Mouse (Mus musculus): ENCODE data around the gene Tcl1b3.
"Not testable (repeated sequence)": the region's sequence is repeated elsewhere in the genome, so short reads cannot be mapped to it uniquely, and the experiment has no call there.

Tcl1b3 gene

GRCm38 (mm10) chr12:105190743-105191142 is at the start of gene Tcl1b3:
Gene Tcl1b3 (plus strand): TSS chr12:105191043.
- DNase-seq: not testable (repeated sequence)

DNA sequence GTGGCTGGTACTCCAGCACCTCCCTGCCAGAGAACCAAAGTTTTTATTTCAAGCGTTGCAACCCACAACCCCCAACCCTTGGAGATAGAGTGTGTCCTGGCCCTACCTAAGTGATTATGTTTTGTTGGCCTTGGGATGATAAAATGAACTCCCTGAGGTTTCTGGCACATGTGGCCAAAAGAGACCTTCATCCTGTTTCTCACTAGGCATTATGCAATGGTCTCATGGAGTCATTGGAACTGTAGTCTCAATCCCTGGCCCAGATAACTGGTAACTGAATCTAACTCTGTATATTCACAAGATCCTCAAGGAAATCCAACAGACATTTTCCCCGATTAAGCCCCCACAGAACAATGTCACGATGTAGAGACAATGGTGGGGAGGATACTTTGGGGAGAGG is 47.7 kb upstream of the Tcl1b3 start:
- DNase-seq: no peak

GRCm38 (mm10) chr12:105144928-105145327 is 45.9 kb upstream of the Tcl1b3 start:
- not testable (repeated sequence) for DNase-seq

DNA sequence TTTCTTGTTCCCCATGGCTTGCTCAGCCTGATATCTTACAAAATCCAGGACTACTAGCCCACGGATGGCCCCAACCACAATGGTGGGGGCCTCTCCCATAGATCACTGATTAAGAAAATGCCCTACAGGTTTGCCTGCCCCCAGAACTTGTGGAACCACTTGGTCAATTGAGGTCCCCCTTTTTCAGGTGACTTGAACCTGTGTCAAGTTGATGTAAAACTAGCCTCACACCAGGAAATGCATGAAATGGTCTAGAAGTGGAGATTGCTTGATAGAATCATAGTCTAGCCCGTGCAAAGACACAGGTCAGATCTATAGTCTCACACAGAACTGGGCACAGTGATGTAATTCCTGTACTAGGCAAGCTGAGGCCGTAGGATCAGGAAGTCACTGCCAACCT is 45.1 kb upstream of the Tcl1b3 start, which contains the start of gene Tcl1b2:
Tcl1b2 (plus strand) TSS at position 301 of the 400 bp plus-strand sequence.
- no peak for DNase-seq

DNA sequence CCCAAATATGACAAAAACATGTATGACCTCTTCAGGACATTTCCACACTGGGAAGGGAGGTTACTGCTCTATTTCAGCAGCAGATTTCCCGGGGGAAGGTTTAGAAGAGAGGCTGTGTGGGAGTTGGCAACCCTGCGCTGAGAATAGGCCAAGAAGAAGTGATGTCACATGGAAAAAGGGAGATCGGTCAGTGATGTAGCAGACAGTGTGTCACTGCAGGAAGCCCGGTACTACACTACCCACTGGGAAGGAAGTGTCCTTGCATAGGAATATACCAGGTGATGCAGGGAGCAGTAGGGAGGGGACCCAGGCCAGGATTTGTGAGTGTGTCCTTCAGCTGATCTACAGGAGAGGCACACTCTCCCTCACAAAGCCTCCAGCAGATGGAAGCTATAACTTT is 35.6 kb upstream of the Tcl1b3 start:
- not testable (repeated sequence) for DNase-seq

- DNase-seq: no peak
Measured at GRCm38 (mm10) chr12:105158842-105159241, 32.0 kb upstream of the Tcl1b3 start.

DNA sequence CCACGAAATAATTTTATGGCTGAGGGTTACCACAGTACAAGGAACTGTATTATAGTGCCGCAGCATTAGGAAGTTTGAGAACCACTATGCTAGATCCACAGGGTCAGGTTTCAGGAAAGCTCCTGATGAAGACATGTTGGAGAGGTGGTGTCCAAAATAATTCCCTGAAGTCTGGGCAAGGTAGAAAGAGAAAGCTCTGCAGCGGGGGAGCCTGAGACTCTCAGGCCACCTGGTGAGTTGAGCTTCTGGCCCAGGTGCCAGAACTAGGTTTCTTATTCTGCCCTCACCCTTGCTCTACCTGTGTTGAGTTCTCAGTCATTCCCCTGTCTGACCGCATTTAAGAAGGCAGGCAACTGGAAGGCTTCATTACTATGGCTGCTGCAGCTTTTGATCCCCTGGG is 31.5 kb upstream of the Tcl1b3 start, which contains the start of gene Tcl1b1:
Tcl1b1 (plus strand) TSS at position 301 of the 400 bp plus-strand sequence.
- DNase-seq: no peak

DNA sequence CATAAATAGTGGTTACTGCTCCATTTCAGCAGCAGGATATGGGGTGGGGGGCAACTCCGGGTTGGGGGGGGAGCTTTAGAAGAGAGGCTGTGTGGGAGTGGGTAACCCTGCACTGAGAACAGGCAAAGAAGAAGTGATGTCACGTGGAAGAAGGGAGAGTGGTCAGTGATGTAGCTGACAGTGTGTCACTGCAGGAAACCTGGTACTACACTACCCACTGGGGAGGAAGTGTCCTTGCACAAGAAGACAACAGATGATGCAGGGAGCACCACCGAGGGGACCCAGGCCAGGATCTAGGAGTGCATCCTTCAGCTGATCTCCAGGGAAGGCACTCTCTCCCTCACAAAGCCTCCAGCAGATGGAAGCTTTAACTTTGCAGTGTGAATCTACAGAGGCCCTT is 24.1 kb upstream of the Tcl1b3 start:
- DNase-seq: no peak

DNA sequence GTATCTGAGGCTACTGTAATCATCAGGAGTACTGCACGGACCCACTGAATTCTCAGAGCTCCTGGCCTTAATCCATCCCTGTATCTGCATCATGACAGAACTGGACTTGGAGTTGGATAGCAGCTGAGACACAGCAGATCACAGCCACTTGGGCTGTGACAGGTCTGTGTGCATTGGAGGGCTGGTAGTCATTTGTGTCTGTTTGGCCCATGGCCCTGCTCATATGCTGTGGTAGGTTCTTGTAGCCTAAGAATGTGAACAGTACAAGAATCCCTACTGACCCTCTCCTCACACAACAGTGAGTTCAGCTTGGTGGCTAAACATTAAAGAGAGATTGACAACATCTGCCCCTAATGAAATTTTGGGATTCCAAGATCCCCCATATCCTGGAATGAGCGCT is 17.5 kb upstream of the Tcl1b3 start:
- DNase-seq: no peak

DNA sequence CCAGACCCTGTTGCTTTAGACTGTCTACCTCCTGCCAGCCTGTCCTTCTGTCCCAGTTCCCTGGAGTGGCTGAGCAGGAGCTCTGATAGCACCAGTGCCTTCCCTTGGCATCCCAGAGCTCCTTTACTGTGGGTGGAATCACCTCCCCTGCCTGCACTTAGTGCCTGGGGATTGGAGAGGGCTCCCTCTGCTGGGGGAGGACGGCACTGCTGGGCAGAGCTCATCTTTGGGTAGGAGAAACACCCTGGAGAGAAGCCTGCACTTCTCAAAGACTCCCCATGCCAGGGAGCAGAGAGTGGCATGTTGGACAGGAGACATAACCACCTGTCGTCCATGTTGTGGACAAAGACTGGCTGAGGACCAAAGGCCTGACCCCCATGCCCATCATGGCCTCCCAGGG is 16.5 kb upstream of the Tcl1b3 start:
- peak; percentile 83 for DNase-seq

- DNase-seq: not testable (repeated sequence)
Measured at GRCm38 (mm10) chr12:105176044-105176443, 14.8 kb upstream of the Tcl1b3 start, which contains the start of gene Tcl1b5. Gene Tcl1b5 (plus strand): TSS chr12:105176344.

DNA sequence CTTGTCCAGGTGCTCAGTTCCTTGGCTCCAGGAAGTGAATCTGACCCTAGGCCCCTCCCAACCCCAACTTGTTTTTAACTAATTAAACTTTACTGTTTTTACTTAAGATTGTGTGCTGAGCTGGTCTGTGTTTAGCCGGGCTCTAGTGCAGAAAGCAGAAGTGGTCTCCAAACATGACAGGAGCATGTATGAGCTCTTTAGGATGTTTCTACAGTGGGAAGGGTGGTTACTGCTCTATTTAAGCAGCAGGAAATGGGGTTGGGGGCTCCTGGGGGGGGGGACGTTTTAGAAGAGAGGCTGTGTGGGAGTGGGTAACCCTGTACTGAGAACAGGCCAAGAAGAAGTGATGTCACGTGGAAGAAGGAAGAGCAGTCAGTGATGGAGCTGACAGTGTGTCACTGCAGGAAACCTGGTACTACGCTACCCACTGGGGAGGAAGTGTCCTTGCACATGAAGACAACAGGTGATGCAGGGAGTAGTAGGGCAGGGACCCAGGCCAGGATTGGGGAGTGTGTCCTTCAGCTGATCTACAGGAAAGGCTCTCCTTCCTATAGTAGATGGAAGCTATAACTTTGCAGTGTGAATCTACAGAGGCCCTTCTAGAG is 9.7 kb upstream of the Tcl1b3 start:
- DNase-seq: not testable (repeated sequence)

DNA sequence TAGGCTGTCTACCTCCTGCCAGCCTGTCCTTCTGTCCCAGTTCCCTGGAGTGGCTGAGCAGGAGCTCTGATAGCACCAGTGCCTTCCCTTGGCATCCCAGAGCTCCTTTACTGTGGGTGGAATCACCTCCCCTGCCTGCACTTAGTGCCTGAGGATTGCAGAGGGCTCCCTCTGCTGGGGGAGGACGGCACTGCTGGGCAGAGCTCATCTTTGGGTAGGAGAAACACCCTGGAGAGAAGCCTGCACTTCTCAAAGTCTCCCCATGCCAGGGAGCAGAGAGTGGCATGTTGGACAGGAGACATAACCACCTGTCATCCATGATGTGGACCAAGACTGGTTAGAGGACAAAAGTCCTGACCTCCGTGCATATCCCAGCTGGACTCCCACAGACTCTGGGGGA is 1.9 kb upstream of the Tcl1b3 start:
- peak; percentile 42 for DNase-seq

DNA sequence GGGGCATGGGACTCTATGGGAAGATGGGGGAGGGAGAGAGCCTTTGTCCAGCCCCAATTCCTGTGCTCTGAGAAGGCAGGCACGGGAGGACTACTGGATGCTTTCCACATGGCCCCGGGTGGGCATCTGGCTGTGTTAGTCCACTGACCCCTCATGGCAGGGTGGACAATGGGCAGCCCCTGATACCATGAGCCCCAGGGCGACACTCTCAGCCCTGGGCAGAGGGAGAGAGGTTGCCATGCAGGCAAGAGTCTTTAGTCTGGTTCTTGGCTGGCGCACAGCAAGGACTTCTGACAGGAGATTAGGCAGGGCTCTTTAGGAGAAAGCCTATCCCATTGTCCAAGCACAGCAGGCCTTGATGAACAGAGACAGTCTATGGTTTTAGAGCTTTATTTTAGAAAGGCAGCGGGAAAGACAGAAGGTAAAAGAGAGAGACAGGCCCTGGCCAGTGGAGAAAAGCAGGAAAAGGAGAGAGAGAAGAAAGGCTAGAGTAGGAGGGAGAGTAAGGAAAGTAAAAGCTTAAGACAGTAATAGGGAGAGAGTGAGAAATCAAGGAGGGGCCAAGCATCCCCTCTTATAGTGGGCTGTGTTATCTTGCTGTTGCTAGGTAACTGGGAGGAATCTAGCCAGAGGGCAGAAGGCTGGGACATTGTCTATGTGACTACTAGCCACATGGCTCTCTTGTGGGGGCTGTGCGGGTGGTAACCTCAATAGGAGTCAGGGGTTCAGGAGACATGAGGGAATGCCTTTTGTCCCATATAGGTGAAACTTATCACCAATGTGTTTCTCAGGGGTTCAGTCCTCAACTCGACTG is 9.0 kb downstream of the Tcl1b3 start:
- DNase-seq: not testable (repeated sequence)

- not testable (repeated sequence) for DNase-seq
Measured at GRCm38 (mm10) chr12:105201657-105202056, 10.8 kb downstream of the Tcl1b3 start, which contains the start of gene Tcl1b4. Gene Tcl1b4 (plus strand): TSS chr12:105201957.

GRCm38 (mm10) chr12:105207071-105207470 is 16.2 kb downstream of the Tcl1b3 start:
- DNase-seq: no peak

- no peak for DNase-seq
Measured at GRCm38 (mm10) chr12:105208441-105208840, 17.6 kb downstream of the Tcl1b3 start.

GRCm38 (mm10) chr12:105209231-105209630 is 18.4 kb downstream of the Tcl1b3 start:
- DNase-seq: no peak

GRCm38 (mm10) chr12:105217101-105217760 is 26.4 kb downstream of the Tcl1b3 start:
- no peak for DNase-seq

GRCm38 (mm10) chr12:105222601-105223319 is 31.9 kb downstream of the Tcl1b3 start, which contains the start of gene Tcl1:
Gene Tcl1 (minus strand): TSS chr12:105222793.
- DNase-seq: no peak

DNA sequence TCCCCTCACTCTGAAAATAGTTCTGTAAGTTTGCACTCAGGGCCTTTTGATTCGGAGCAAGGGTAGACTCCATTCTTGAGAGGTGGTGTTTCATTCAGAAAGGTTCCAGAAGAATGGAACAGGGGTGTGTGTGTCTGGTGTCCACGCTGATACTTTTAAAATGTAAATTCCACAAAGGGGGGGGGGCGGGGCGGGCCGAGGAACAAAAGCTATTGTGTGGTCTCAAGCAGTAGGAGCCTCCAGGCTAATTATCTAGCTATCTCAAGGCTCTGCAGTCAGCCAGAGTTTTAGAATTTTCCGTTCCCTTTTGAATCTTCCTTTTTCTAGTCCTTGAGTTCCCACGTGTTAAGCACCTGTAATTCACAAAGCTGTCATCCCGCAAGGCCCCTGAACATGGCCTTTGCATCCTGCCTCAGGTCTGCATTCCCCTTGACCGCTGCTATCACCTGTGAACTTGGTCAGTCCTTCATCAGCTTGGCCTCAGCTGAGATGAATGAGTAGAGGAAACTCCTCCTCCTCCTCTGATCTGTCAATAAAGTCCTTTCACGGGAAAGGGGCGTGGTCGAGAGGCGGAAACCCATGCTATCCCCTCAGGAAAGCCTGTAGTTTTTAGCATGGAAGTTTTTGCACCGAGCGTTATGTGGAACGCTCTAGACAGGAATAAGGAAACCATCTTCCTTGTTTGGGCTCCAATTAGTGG is 33.9 kb downstream of the Tcl1b3 start:
- no peak for DNase-seq

DNA sequence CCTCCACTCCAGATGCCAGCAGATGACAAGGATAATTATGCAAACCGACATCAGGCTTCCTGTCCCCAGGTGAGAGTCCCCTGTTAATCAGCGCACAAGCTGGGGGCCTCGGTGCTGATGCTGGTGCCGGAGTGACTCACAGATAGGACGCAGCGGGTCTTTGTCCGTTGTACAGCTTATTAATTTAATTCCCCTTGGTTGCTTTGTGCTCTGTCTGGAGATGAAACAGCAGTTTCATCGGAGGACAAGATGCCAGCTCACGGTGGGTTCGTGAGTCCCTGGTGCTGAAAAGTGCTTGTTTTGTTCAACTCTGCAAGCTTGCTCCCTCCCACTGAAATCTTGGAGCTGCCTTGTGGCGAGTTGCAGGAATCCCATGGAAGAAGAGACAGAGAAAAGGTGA is 43.5 kb downstream of the Tcl1b3 start:
- DNase-seq: no peak
